Mouse (Mus musculus): ENCODE measurements around the gene Med7.

The Med7 gene

DNA sequence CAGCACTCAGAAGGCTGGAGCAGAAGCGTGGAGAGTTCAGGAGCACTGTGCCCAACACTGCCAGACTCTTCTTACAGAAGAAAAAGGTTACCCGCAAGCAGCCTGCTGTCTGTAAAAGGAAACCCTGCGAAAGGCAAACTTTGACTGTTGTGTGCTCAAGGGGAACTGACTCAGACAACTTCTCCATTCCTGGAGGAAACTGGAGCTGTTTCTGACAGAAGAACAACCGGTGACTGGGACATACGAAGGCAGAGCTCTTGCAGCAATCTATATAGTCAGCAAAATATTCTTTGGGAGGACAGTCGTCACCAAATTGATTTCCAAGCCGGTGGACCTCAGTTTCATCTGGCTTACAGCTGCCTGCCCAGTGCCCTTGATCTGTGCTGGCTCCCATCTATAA lies 43.8 kb downstream of the Med7 start:
- in situ Hi-C loops (cut with MboI; ENCODE audit: low sequenced_read_pairs): no loop called here

DNA sequence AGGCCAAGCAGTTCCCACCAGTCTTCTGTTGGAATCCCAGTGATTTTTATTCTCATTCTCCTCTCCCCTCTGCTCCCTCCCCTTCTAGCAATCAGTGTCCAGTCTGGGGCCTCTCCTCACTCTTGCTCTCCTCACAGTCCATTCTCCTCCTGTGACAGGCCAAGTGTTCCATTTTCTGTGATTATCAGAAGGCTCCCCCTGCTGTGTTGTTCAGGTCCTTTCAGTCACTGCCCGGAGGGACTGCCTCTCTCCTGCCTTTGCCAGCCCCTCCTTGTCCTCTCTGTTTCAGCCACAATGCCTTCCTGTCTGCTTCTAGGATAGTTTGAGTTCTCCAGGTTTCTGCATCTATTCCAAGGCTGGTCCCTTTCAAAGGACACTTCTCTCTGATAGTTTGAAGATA lies 51.5 kb downstream of the Med7 start:
- in situ Hi-C loops (cut with MboI; ENCODE audit: low sequenced_read_pairs): no loop called here

DNA sequence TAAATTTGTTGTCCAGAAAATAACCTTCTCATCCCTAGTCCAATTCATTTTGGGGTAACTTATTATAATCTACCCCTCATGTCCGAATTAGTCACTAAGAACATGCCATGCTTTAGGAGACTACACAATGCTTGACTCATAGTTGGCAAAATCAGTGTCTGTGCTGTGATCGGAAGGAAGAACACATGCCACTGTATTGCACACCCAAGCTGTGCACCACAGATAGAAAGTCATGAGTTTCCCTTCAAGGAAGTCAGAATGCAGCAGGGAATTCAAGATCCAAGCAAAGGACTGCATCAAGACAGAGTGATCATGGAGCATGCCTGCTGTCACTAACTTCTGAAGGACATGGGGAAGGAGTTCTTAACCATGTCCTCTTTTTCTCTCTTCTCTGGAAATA lies 51.9 kb downstream of the Med7 start:
- in situ Hi-C loops (cut with MboI; ENCODE audit: low sequenced_read_pairs): no loop called here

All from CH12F3 (cell line).